Mouse (Mus musculus): ENCODE data around the gene Pik3c2g.

GRCm38 (mm10) chr6:139887175-139887574, 300.2 kb downstream of the Pik3c2g start:
- TF ChIP-seq POLR2A (IDR thresholded peaks at IDR 0.05; ENCODE audit: insufficient read depth, low read depth, low read length) (no peak), CTCF (IDR thresholded peaks at IDR 0.05) (no peak), EP300 (IDR thresholded peaks at IDR 0.05; ENCODE audit: insufficient read depth, low read depth, low read length) (no peak)
